Mouse (Mus musculus) lung, embryonic 14.5 days (tissue): ENCODE measurements around the gene Apoa4. TPM values are rescaled to one million over a fixed set of nuclear protein-coding genes. Genes with fewer than 3 reads are reported as not detected.

Experiments
- ATAC-seq: fragments of 200-750 bp; cut with Nextera tagmentation; 2 replicates; pipeline ENCODE4 v1.8.0; 2017; ENCODE audit warnings: mild to moderate bottlenecking, moderate TSS enrichment, moderate library complexity; ENCODE audit not compliant: insufficient read depth
- DNase-seq: peaks from one replicate; pipeline ENCODE4 v3.0.0-alpha.2; 2015
- H3K27ac ChIP-seq: fragments of 300-500 bp; sonication (generic); 2 replicates; pipeline ENCODE4 v1.5.1; 2014; ENCODE audit warnings: low read depth, mild to moderate bottlenecking, moderate library complexity
- H3K27me3 ChIP-seq: fragments of 300-500 bp; sonication (generic); 2 replicates; pipeline ENCODE4 v1.6.1; 2014; ENCODE audit warnings: low read length, control low read depth; ENCODE audit not compliant: insufficient read depth
- H3K36me3 ChIP-seq: fragments of 300-500 bp; sonication (generic); 2 replicates; pipeline ENCODE4 v1.6.1; 2014; ENCODE audit warnings: control low read depth; ENCODE audit not compliant: insufficient read depth
- H3K4me1 ChIP-seq: fragments of 300-500 bp; sonication (generic); 2 replicates; pipeline ENCODE4 v1.6.1; 2014; ENCODE audit warnings: antibody characterized with exemption, control low read depth; ENCODE audit not compliant: insufficient read depth
- H3K4me2 ChIP-seq: fragments of 300-500 bp; sonication (generic); 2 replicates; pipeline ENCODE4 v1.6.1; 2014; ENCODE audit warnings: mild to moderate bottlenecking
- H3K4me3 ChIP-seq: fragments of 300-500 bp; sonication (generic); 2 replicates; pipeline ENCODE4 v1.5.1; 2014; ENCODE audit warnings: low read depth, low read length
- H3K9ac ChIP-seq: fragments of 300-500 bp; sonication (generic); 2 replicates; pipeline ENCODE4 v1.6.1; 2014
- H3K9me3 ChIP-seq: fragments of 300-500 bp; sonication (generic); 2 replicates; pipeline ENCODE4 v1.6.1; 2016; ENCODE audit warnings: low read depth, low read length, control low read depth
- CTCF ChIP-seq: IDR thresholded peaks from 2 replicates; pipeline ENCODE4 v1.5.1; 2016; ENCODE audit warnings: antibody characterized with exemption, low read depth
- WGBS: fragments of 180-500 bp; shearing (Covaris S2); extraction: QIAGEN DNeasy Blood & Tissue Kit; methylation state at CpG from one replicate; pipeline ENCODE4 v1.1.7; 2014; 5-methylcytosine and 5-hydroxymethylcytosine counted together
- polyA plus RNA-seq: library from polyadenylated mRNA; unstranded; fragments of >200 nt; fragmentation: Nextera tagmentation; extraction: Ambion mirVana; gene quantifications from 2 replicates; pipeline ENCODE4 v1.2.1, GENCODE M21; 2014

Apoa4 gene
- polyA plus RNA-seq, 1 experiment from 2014 or later: not detected

GRCm38 (mm10) chr9:46198936-46199335 lies 41.6 kb upstream of the Apoa4 start:
- WGBS: 74% methylated on average over 7 of the region's 7 CpGs
- Histone ChIP-seq H3K27me3 (no peaks in the 10 kb centered on the region), H3K4me3 (no peak overlapping the region), H3K4me2 (no peak overlapping the region), H3K36me3 (peaks cover 79% of the 10 kb centered on the region), H3K27ac (no peak overlapping the region), H3K4me1 (no peaks in the 10 kb centered on the region), H3K9ac (no peak overlapping the region), H3K9me3 (no peaks in the 10 kb centered on the region)
- no peak for TF ChIP-seq CTCF
- DNase-seq (no peak), ATAC-seq (no peak)

DNA sequence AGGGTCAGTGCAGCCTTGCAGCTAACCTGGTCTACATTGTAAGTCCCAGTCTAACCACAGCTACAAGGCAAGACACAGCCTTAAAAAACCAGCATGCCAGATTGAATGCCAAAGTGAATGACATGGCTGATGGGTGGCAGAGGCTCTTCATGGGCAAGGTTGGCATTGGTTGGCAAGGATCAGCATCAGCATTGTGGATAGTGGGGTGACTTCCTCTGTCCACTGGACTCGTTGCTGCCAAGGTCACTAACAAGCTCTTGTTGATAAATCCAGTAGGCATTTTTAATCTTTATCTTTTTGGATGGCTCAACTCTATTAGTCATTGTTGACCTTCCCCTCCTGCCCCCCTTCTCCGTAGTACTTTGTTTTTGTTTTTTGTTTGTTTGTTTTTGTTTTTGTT lies 40.9 kb upstream of the Apoa4 start:
- no peak overlapping the region for H3K4me3 ChIP-seq
- no peak for TF ChIP-seq CTCF
- ATAC-seq: no peak
- H3K4me2 ChIP-seq: no peak overlapping the region
- H3K27me3 ChIP-seq: no peaks in the 10 kb centered on the region
- H3K36me3 ChIP-seq: peaks cover 81% of the 10 kb centered on the region
- no peak overlapping the region for H3K27ac ChIP-seq
- H3K9me3 ChIP-seq: no peaks in the 10 kb centered on the region
- DNase-seq: no peak
- WGBS: 81% methylated on average over 2 of the region's 2 CpGs
- no peak overlapping the region for H3K9ac ChIP-seq
- H3K4me1 ChIP-seq: no peaks in the 10 kb centered on the region

DNA sequence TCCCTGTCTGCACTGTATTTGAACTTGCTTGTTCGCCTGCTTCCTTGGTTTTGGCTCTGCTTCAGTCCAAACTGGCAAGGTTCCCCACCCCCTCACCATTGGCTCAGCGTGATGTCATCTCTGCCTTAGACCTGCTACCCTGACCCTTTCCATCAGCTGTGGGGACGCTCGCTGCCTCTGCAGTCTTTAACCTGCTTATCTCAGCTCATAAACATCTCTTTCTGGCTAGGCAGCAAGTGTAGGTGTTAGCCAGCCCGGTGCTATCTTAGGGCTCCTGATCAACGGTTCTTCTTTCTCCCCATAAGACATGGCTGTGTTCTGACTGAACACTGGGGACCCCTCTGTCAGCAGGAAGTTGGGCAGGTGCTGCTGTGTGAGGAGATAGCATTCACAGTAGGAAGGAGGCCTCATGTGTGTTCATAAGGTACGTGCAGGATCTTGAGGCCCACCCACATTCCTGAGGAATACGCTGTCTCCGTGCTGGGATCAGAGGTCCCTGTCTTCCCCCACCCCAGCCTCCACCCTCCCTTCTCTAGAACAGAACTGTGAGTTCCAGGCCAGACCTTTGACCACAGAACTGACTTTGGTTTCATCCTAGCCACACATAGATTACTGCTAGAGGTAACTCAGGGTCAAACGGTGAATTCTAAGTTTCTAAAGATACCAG lies 33.5 kb upstream of the Apoa4 start:
- WGBS: 41% methylated on average over 10 of the region's 10 CpGs
- no peak overlapping the region for H3K27ac ChIP-seq
- ATAC-seq (no peak), DNase-seq (no peak)
- H3K4me2 ChIP-seq: no peak overlapping the region
- no peaks in the 10 kb centered on the region for H3K9me3 ChIP-seq
- H3K4me1 ChIP-seq: no peaks in the 10 kb centered on the region
- H3K9ac ChIP-seq: no peak overlapping the region
- H3K36me3 ChIP-seq: peaks cover 75% of the 10 kb centered on the region
- TF ChIP-seq CTCF: no peak
- H3K27me3 ChIP-seq: no peaks in the 10 kb centered on the region
- no peak overlapping the region for H3K4me3 ChIP-seq

GRCm38 (mm10) chr9:46207501-46207869 lies 33.0 kb upstream of the Apoa4 start:
- H3K9me3 ChIP-seq: no peaks in the 10 kb centered on the region
- no peak overlapping the region for H3K9ac ChIP-seq
- 45% methylated on average over 6 of the region's 6 CpGs for WGBS
- H3K27me3 ChIP-seq: no peaks in the 10 kb centered on the region
- no peak overlapping the region for H3K27ac ChIP-seq
- no peaks in the 10 kb centered on the region for H3K4me1 ChIP-seq
- TF ChIP-seq CTCF: no peak
- DNase-seq (no peak), ATAC-seq (no peak)
- H3K4me3 ChIP-seq: no peak overlapping the region
- peaks cover 76% of the 10 kb centered on the region for H3K36me3 ChIP-seq
- no peak overlapping the region for H3K4me2 ChIP-seq

DNA sequence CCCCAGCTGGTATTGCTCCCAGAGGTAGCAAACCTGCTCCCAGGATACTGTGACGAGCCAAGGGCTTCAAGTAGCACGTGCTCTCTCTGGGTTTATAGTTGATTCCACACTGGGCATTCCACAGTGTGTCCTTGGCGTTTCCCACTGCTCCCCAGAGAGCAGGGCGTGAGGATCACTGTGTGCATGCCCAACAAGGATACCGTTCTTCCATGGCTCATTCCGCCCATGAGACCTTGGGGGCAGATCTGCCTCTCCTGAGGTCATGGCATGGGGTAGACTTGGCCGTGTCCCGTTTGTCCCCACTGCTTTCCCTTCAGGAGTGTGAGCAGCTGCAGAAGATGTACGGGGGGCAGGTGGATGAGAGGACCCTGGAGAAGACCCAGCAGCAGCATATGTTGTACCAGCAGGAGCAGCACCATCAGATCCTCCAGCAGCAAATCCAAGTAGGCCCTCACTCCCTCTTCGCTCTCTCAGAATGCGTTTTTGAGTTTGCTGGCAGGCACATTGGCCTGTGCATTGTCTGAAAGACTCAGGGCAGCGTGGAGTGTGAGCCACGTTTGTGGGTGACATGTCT lies 32.0 kb upstream of the Apoa4 start:
- H3K9ac ChIP-seq: no peak overlapping the region
- no peak for DNase-seq
- H3K4me1 ChIP-seq: no peaks in the 10 kb centered on the region
- H3K9me3 ChIP-seq: no peaks in the 10 kb centered on the region
- H3K36me3 ChIP-seq: peaks cover 82% of the 10 kb centered on the region
- H3K27me3 ChIP-seq: no peaks in the 10 kb centered on the region
- H3K27ac ChIP-seq: no peak overlapping the region
- H3K4me3 ChIP-seq: no peak overlapping the region
- 79% methylated on average over 13 of the region's 13 CpGs for WGBS
- no peak for ATAC-seq
- H3K4me2 ChIP-seq: no peak overlapping the region
- TF ChIP-seq CTCF: no peak

DNA sequence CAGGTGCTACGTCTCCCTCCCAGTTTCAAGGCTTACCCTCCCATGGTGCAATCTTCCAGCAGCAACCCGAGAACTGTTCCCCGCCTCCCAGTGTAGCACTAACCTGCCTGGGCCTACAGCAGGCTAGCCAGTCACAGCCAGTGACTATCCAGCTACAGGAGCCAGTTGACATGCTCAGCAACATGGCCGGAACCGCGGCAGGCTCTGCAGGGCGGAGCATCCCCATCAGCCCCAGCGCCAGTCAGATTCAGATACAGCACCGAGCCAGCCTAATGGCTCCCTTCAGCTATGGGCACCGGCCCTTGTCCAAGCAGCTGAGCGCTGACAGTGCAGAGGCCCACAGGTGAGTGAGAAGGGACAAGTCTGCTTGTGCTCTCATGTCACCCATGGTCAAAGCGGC lies 30.0 kb upstream of the Apoa4 start:
- no peaks in the 10 kb centered on the region for H3K27me3 ChIP-seq
- H3K4me2 ChIP-seq: no peak overlapping the region
- DNase-seq: no peak
- H3K9me3 ChIP-seq: no peaks in the 10 kb centered on the region
- 90% methylated on average over 12 of the region's 12 CpGs for WGBS
- H3K9ac ChIP-seq: no peak overlapping the region
- H3K4me3 ChIP-seq: no peak overlapping the region
- no peak for ATAC-seq
- H3K4me1 ChIP-seq: no peaks in the 10 kb centered on the region
- H3K27ac ChIP-seq: no peak overlapping the region
- TF ChIP-seq CTCF: no peak
- H3K36me3 ChIP-seq: peaks cover 71% of the 10 kb centered on the region

- DNase-seq (no peak), ATAC-seq (no peak)
- 49% methylated on average over 4 of the region's 4 CpGs for WGBS
- Histone ChIP-seq H3K27me3 (no peaks in the 10 kb centered on the region), H3K27ac (no peak overlapping the region), H3K9me3 (no peaks in the 10 kb centered on the region), H3K4me1 (no peaks in the 10 kb centered on the region), H3K9ac (no peak overlapping the region), H3K4me2 (no peak overlapping the region), H3K4me3 (no peak overlapping the region), H3K36me3 (peaks cover 45% of the 10 kb centered on the region)
- no peak for TF ChIP-seq CTCF
These were observed 26.2 kb upstream of the Apoa4 start for GRCm38 (mm10) chr9:46214276-46214675.

- Histone ChIP-seq H3K4me1 (no peaks in the 10 kb centered on the region), H3K4me2 (no peak overlapping the region), H3K9me3 (no peaks in the 10 kb centered on the region), H3K27me3 (no peaks in the 10 kb centered on the region), H3K4me3 (no peak overlapping the region), H3K27ac (no peak overlapping the region), H3K9ac (no peak overlapping the region), H3K36me3 (peaks cover 41% of the 10 kb centered on the region)
- no peak for ATAC-seq
- TF ChIP-seq CTCF: no peak
- 80% methylated on average over 10 of the region's 10 CpGs for WGBS
- DNase-seq: no peak
These were observed 25.6 kb upstream of the Apoa4 start for GRCm38 (mm10) chr9:46214946-46215337.
